Comparison of ENCODE assay signal across 23 mouse cellular contexts in genomic region chr12:70280381-70280780, GRCm38 (mm10). TPM values are rescaled to one million over a fixed set of nuclear protein-coding genes. Genes with fewer than 3 reads are reported as not detected.
A peak's percentile ranks its signal among the peaks of the same experiment; 100 is the strongest.
DNase-seq lines count a peak whose midpoint lies in the region; ATAC-seq and TF ChIP-seq lines count a peak whose summit lies in the region.
"Had no signal": no experiment of that assay in that cellular context is flagged by ENCODE, and none has a peak within 500 bp of the region (broad histone marks: within the 10 kb centered on the region; RNA-seq: fewer than 3 reads in every experiment).

No protein-coding gene starts in this region.

- H3K4me3 ChIP-seq in kidney, embryonic 14.5 days (ENCODE audit: low read length): no peak overlapping the region
- H3K4me3 ChIP-seq in left cerebral cortex, adult 2 months: no peak overlapping the region
- no peak overlapping the region for H3K4me3 ChIP-seq in hindbrain, embryonic 14.5 days (replicated peaks; ENCODE audit: low read length)
- H3K4me3 ChIP-seq: heart, embryonic 10.5 days; limb, embryonic 10.5 days; liver, embryonic 13.5 days; lung, embryonic 15.5 days; midbrain, embryonic 15.5 days; myocyte; neural tube, embryonic 15.5 days had no signal

- H3K4me2 ChIP-seq in kidney, embryonic 14.5 days (replicated peaks; ENCODE audit: low read depth, low read length): no peak overlapping the region
- H3K4me2 ChIP-seq in hindbrain, embryonic 14.5 days (replicated peaks): no peak overlapping the region
- H3K4me2 ChIP-seq: liver, embryonic 13.5 days; lung, embryonic 15.5 days; midbrain, embryonic 15.5 days; neural tube, embryonic 15.5 days had no signal

- 89% methylated on average over 10 of the region's 10 CpGs for WGBS in kidney, embryonic 14.5 days
- WGBS in hindbrain, embryonic 14.5 days: 93% methylated on average over 10 of the region's 10 CpGs

- intact Hi-C loops in left cerebral cortex, adult 2 months (cut with DNase I): loop anchor here (5.0 kb wide), 1 partner anchor 152 kb away; no protein-coding TSS in a partner anchor
- intact Hi-C loops in left cerebral cortex, postnatal 36 days (cut with DNase I): loop anchor here (5.0 kb wide), 1 partner anchor 67 kb away; the partner anchor contains the start of gene Trim9

- ATAC-seq in kidney, embryonic 14.5 days (ENCODE audit: low FRiP score, low TSS enrichment): no peak
- peak; percentile 47 for ATAC-seq in megakaryocyte, adult 5-6 weeks (ENCODE audit: poor library complexity, severe bottlenecking)
- no peak for ATAC-seq in hindbrain, embryonic 14.5 days (ENCODE audit: low FRiP score)
- ATAC-seq: forebrain, embryonic 14.5 days; hindbrain, postnatal 0 days; midbrain, embryonic 15.5 days had no signal

- no peak overlapping the region for H3K9ac ChIP-seq in kidney, embryonic 14.5 days (ENCODE audit: low read depth, low read length)
- H3K9ac ChIP-seq in hindbrain, embryonic 14.5 days: no peak overlapping the region
- H3K9ac ChIP-seq: liver, embryonic 13.5 days; lung, embryonic 15.5 days; midbrain, embryonic 15.5 days; neural tube, embryonic 15.5 days had no signal

- H3K36me3 ChIP-seq in kidney, embryonic 14.5 days (ENCODE audit: control insufficient read depth, insufficient read depth, low read length): no peaks in the 10 kb centered on the region
- peaks cover 49% of the 10 kb centered on the region for H3K36me3 ChIP-seq in hindbrain, embryonic 14.5 days (replicated peaks; ENCODE audit: control insufficient read depth, insufficient read depth)
- H3K36me3 ChIP-seq: heart, embryonic 10.5 days; limb, embryonic 10.5 days; liver, embryonic 13.5 days; lung, embryonic 15.5 days had no signal

- H3K27me3 ChIP-seq in kidney, embryonic 14.5 days (ENCODE audit: control insufficient read depth, insufficient read depth, low read length): no peaks in the 10 kb centered on the region
- H3K27me3 ChIP-seq in hindbrain, embryonic 14.5 days (ENCODE audit: control insufficient read depth, insufficient read depth, low read length): no peaks in the 10 kb centered on the region
- H3K27me3 ChIP-seq: liver, embryonic 13.5 days; lung, embryonic 15.5 days; midbrain, embryonic 15.5 days; neural tube, embryonic 15.5 days had no signal

- peak; percentile 8 for DNase-seq in kidney, adult 11 months
- DNase-seq in left cerebral cortex, adult 2 months (ENCODE audit: extremely low spot score in 1 of 2, low spot score in 2 of 2): no peak
- DNase-seq in left cerebral cortex, postnatal 36 days (ENCODE audit: low spot score in 2 of 2): no peak
- peak; percentile 5 for DNase-seq in CD4-positive helper T cell, adult 2 months (ENCODE audit: low read depth, low spot score)
- no peak for DNase-seq in hindbrain, embryonic 14.5 days (ENCODE audit: low spot score)
- no peak for DNase-seq in embryo, embryonic 11 days
- DNase-seq: adrenal gland, postnatal 14 days; cerebellum, adult 2 months; cerebellum, postnatal 25 days; liver, embryonic 13.5 days; lung, postnatal 4 days; thymus, adult 2 months had no signal

- 0 out of 2 replicates have a peak, but pooled peaks cover 4% of the 10 kb centered on the region for H3K4me1 ChIP-seq in kidney, embryonic 14.5 days (ENCODE audit: control insufficient read depth, insufficient read depth, low read length)
- no peaks in the 10 kb centered on the region for H3K4me1 ChIP-seq in hindbrain, embryonic 14.5 days (replicated peaks; ENCODE audit: control insufficient read depth, insufficient read depth, low read length)
- H3K4me1 ChIP-seq: lung, embryonic 15.5 days; midbrain, embryonic 15.5 days; neural tube, embryonic 15.5 days had no signal

- H3K27ac ChIP-seq in kidney, embryonic 14.5 days (ENCODE audit: low read depth, low read length): no peak overlapping the region
- H3K27ac ChIP-seq in left cerebral cortex, adult 2 months: peak overlapping the region; percentile 19; the same call in 1 of the 2 replicates
- H3K27ac ChIP-seq in hindbrain, embryonic 14.5 days: no peak overlapping the region
- H3K27ac ChIP-seq: heart, embryonic 10.5 days; hindbrain, postnatal 0 days; kidney, postnatal 0 days; limb, embryonic 10.5 days; liver, embryonic 13.5 days; lung, embryonic 15.5 days; midbrain, embryonic 15.5 days; neural tube, embryonic 15.5 days had no signal

- no peak for TF ChIP-seq CTCF in left cerebral cortex, adult 2 months (IDR thresholded peaks at IDR 0.05)

- no peaks in the 10 kb centered on the region for H3K9me3 ChIP-seq in kidney, embryonic 14.5 days (ENCODE audit: control insufficient read depth, low read length)
- H3K9me3 ChIP-seq in hindbrain, embryonic 14.5 days (ENCODE audit: control insufficient read depth, low read length): no peaks in the 10 kb centered on the region
- H3K9me3 ChIP-seq: heart, embryonic 10.5 days; limb, embryonic 10.5 days; liver, embryonic 13.5 days; lung, embryonic 15.5 days; midbrain, embryonic 15.5 days; neural tube, embryonic 15.5 days had no signal

RNA-seq across cellular contexts. Expression of gene Pygl, which starts 49.1 kb away (rescaled TPM):
- 17.8 and 27.5 TPM in 2 replicates for polyA plus RNA-seq in kidney, embryonic 14.5 days (2014; fragmentation: Nextera tagmentation; extraction: Ambion mirVana)
- 1 to 10 TPM; 3.6 to 3.8 TPM for total RNA-seq in left cerebral cortex, adult 2 months (2021)
- 1 to 10 TPM; 2.7 to 4.5 TPM for total RNA-seq in left cerebral cortex, postnatal 36 days (2021)
- 185 and 188 TPM in 2 replicates for total RNA-seq in megakaryocyte, adult 5-6 weeks (2015)
- 329 and 344 TPM in 2 replicates for total RNA-seq in megakaryocyte, adult 5-6 weeks (2017)
- polyA plus RNA-seq in hindbrain, embryonic 14.5 days (2014; fragmentation: Nextera tagmentation; extraction: Ambion mirVana): 9.2 and 9.4 TPM in 2 replicates

Comparison
In these comparisons a context has a peak if more than half of its experiments do, and no peak if none do; other contexts are left out.
1. DNase-seq: peak in kidney, adult 11 months (single experiment) and CD4-positive helper T cell, adult 2 months (single experiment); none in left cerebral cortex, adult 2 months (0 of 2), left cerebral cortex, postnatal 36 days (0 of 2), hindbrain, embryonic 14.5 days (single experiment) and embryo, embryonic 11 days (single experiment).
2. RNA of gene Pygl, which starts 49.1 kb away (total RNA-seq): 185 to 344 TPM in megakaryocyte, adult 5-6 weeks; 2.7 to 4.5 TPM in left cerebral cortex, postnatal 36 days and 3.6 to 3.8 TPM in left cerebral cortex, adult 2 months; every median in the first group is over 10 times any median in the second.